Mouse (Mus musculus) heart, embryonic 16.5 days (tissue): Measurements from ENCODE around the gene Trappc3. TPM values are rescaled to one million over a fixed set of nuclear protein-coding genes. Genes with fewer than 3 reads are reported as not detected.
A peak's percentile ranks its signal among the peaks of the same experiment; 100 is the strongest.

Source experiments
- ATAC-seq: fragments of 200-750 bp; cut with Nextera tagmentation; replicated peaks from 2 replicates; pipeline ENCODE4 v1.8.0; 2017; ENCODE audit warnings: moderate number of reproducible peaks; ENCODE audit not compliant: insufficient read depth, low FRiP score; ENCODE audit errors: extremely low read depth
- H3K27ac ChIP-seq: fragments of 300-500 bp; sonication (generic); 2 replicates; pipeline ENCODE4 v1.5.1; 2014; ENCODE audit warnings: mild to moderate bottlenecking, low read length, control low read depth, moderate library complexity
- H3K27me3 ChIP-seq: fragments of 300-500 bp; sonication (generic); 2 replicates; pipeline ENCODE4 v1.6.1; 2014; ENCODE audit warnings: low read length, mixed read lengths; ENCODE audit not compliant: control insufficient read depth, insufficient read depth
- H3K36me3 ChIP-seq: fragments of 300-500 bp; sonication (generic); 2 replicates; pipeline ENCODE4 v1.6.1; 2014; ENCODE audit not compliant: control insufficient read depth, insufficient read depth
- H3K4me1 ChIP-seq: fragments of 300-500 bp; sonication (generic); 2 replicates; pipeline ENCODE4 v1.6.1; 2014; ENCODE audit warnings: low read length, mixed read lengths; ENCODE audit not compliant: control insufficient read depth, insufficient read depth
- H3K4me2 ChIP-seq: fragments of 300-500 bp; sonication (generic); 2 replicates; pipeline ENCODE4 v1.6.1; 2014; ENCODE audit warnings: low read depth, mild to moderate bottlenecking, control low read depth, low read length
- H3K4me3 ChIP-seq: fragments of 300-500 bp; sonication (generic); 2 replicates; pipeline ENCODE4 v1.5.1; 2014; ENCODE audit warnings: mild to moderate bottlenecking, control low read depth, low read length
- H3K9ac ChIP-seq: fragments of 300-500 bp; sonication (generic); 2 replicates; pipeline ENCODE4 v1.6.1; 2014; ENCODE audit warnings: low read length, control low read depth
- H3K9me3 ChIP-seq: fragments of 300-500 bp; sonication (generic); replicated peaks from 2 replicates; pipeline ENCODE4 v1.6.1; 2016; ENCODE audit warnings: low read length; ENCODE audit not compliant: control insufficient read depth
- WGBS: fragments of 180-500 bp; shearing (Covaris S2); extraction: QIAGEN DNeasy Blood & Tissue Kit; methylation state at CpG from one replicate; pipeline ENCODE4 v1.1.7; 2014; 5-methylcytosine and 5-hydroxymethylcytosine counted together
- polyA plus RNA-seq: library from polyadenylated mRNA; unstranded; fragments of >200 nt; fragmentation: Nextera tagmentation; extraction: Ambion mirVana; gene quantifications from 2 replicates; pipeline ENCODE4 v1.2.1, GENCODE M21; 2015

Trappc3 gene
- polyA plus RNA-seq, 1 experiment from 2014 or later = 81.3 TPM

DNA sequence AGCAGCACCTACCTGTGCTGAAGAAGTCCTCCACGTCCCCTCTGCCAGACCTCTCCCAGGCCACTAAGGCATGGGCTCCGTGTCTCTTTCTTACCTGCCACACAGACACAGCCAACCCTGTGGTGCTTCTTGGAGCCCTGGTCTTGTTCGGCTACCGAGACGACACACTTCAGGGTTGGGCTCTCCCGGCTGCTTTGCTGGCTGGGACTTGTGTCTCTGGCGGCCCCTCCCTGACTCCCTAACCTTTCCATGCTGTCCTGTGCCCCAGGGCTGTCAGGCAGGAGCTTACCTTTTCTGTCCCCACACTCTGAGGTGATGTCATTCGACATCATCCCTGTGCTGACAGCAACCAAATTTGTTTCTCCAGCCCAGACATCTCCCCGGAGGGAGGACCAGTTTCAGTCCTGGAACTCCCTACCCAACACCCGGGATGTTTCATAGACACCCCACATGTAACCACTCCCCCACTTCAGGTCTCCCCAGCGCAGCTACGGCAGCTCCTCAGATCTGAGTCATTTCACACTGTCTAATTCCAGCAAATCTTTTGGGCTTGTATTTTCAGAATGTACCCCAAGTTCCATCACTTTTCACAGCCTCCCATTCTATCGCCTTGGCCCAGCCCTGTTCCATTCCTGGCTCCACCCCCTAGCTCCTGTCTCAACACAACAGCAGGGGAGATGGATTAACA is 15.8 kb upstream of the Trappc3 start:
- Histone ChIP-seq H3K4me2 (no peak overlapping the region), H3K27ac (no peak overlapping the region), H3K9me3 (no peaks in the 10 kb centered on the region), H3K9ac (no peak overlapping the region), H3K36me3 (peaks cover 11% of the 10 kb centered on the region), H3K4me3 (no peak overlapping the region), H3K4me1 (peaks cover 51% of the 10 kb centered on the region), H3K27me3 (no peaks in the 10 kb centered on the region)
- no peak for ATAC-seq
- WGBS = 66% methylated on average over 13 of the region's 13 CpGs

DNA sequence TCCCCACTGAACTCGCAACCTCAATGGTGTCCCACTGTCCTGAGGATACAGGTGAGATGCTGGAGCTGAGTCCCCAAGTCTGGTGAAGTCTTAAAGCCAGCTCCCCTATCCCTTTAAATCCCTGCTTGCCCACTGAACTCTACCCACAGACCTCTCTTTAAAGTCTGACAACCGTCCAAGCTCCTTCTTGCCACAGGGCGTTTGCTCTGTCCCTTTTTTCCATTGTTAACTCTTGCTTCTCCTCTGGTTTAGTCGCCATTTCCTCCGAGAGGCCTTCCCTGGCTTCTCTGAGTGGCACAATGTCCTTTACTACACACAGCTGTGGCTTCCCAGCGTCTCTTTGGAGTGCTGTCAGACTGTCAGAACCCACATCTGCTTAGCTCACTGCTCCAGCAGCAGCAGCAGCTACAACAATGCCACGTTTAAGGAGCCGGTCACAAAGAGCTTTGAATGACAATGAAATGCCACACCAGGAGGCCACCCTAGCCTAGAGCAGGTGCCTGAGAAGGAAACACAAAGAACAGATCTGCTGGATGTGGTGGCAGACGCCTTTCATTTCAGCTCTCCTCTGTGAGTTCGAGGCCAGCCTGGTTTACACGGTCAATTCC is 13.8 kb upstream of the Trappc3 start:
- Histone ChIP-seq H3K36me3 (peaks cover 4% of the 10 kb centered on the region; the same call in 1 of the 2 replicates), H3K4me2 (no peak overlapping the region), H3K4me3 (no peak overlapping the region), H3K9ac (no peak overlapping the region), H3K27ac (no peak overlapping the region), H3K9me3 (no peaks in the 10 kb centered on the region), H3K4me1 (peaks cover 53% of the 10 kb centered on the region), H3K27me3 (no peaks in the 10 kb centered on the region)
- WGBS = 34% methylated on average over 11 of the region's 11 CpGs
- ATAC-seq = no peak

DNA sequence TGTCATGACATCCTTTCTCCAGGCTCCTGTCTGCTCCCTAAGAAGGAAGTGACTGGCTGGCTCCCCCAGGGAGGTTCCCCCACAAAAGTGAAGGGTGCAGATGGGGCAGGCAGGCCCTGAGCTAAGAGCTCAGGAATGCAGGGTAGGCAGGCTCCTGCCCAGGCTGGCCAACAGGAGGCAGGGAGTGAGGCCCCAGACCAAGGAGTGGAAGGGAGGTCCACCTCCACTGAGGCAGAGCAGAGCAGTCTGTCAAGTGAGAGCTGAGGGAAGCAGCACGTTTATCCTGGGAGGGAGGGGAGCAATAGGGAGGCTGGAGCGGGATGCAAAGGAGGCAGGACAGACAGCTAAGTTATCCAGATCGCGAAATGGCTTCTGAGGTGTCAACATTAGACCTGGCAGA is 11.5 kb upstream of the Trappc3 start:
- peaks cover 64% of the 10 kb centered on the region for H3K4me1 ChIP-seq
- no peak overlapping the region for H3K9ac ChIP-seq
- ATAC-seq = no peak
- H3K4me2 ChIP-seq = no peak overlapping the region
- peaks cover 4% of the 10 kb centered on the region; the same call in 1 of the 2 replicates for H3K36me3 ChIP-seq
- no peaks in the 10 kb centered on the region for H3K27me3 ChIP-seq
- no peaks in the 10 kb centered on the region for H3K9me3 ChIP-seq
- no peak overlapping the region for H3K4me3 ChIP-seq
- peak overlapping the region; percentile 64; the same call in 1 of the 2 replicates for H3K27ac ChIP-seq
- WGBS = 30% methylated on average over 4 of the region's 4 CpGs

DNA sequence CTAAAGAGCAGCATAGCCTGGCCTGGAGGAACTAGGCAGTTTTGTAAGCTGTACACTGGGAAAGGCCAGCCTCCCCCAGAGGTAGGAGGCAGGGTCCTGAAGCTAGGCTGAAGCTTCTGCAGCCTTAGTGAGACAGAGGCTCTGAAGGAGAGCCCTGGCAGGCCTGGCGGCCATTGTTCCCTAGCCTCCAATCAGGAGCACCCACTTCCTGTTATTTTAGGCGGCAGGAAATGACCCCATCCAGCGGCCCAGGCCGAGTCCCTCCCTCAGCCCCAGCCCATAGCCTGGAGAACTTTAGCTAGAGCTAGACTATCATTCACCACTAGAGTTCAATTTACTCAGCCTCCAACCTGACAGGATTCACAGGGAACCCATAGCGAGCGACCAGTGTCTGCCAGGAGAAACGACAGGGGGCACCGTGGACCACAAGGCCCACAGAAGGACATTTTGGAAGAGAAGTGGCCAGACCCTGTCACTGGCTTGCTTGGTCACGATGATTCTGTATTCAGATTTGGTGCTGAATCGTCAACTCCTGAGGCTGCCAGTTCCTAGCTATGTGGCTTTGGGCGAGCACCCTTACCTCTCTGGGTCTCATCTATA is 10.4 kb upstream of the Trappc3 start:
- ATAC-seq = no peak
- Histone ChIP-seq H3K4me3 (peak overlapping the region; percentile 10; the same call in 1 of the 2 replicates), H3K4me1 (peaks cover 59% of the 10 kb centered on the region)

DNA sequence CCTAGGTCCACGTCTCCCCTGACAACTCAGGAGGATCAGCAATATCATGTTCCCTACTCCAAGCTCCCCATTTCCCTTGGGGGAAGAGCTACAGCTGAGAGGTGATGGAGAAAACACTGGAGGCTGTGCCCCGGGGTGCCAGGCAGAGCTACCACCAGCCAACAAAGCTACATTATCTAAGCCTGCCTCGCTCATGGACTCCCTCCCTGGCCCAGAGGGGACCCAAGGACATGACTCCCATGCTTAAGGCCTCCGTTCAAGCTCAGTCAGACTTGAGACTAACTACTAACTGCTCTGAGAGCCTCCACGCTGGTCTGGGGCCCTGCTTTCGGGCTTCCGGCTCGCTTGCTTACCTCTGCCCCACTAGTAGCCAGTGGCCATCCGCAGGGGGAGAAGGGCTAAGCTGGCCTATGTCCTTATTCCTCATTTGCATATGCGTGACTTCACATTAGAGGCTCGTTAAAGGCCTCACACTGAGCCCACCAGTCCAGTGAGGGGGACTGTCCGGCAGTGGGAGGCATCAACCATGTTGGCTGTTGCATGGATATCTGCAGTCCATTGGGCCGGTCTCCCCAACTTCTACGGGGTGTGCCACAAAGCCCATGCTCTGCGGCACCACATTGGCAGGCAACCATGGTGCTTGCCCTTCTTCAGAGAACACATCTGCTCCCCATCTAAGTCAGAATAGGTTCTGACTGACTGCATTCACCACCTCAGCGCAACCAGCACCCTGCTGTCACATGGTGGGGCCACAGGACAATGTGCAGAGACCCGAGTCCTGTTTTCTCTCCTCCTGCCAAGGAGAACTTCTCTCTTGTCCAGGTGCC is 9.5 kb upstream of the Trappc3 start:
- H3K9ac ChIP-seq = peak overlapping the region; percentile 34
- ATAC-seq = no peak
- 73% methylated on average over 17 of the region's 17 CpGs for WGBS
- no peak overlapping the region for H3K4me3 ChIP-seq
- H3K27ac ChIP-seq = peak overlapping the region; percentile 64
- H3K4me2 ChIP-seq = peak overlapping the region; percentile 13
- no peaks in the 10 kb centered on the region for H3K9me3 ChIP-seq
- H3K36me3 ChIP-seq = no peaks in the 10 kb centered on the region
- no peaks in the 10 kb centered on the region for H3K27me3 ChIP-seq
- peaks cover 64% of the 10 kb centered on the region for H3K4me1 ChIP-seq

More for the DNA sequence above, 10.4 kb upstream of the Trappc3 start:
- peak overlapping the region; percentile 34 for H3K9ac ChIP-seq
- H3K27ac ChIP-seq = peak overlapping the region; percentile 64
- H3K36me3 ChIP-seq = no peaks in the 10 kb centered on the region
- peak overlapping the region; percentile 13 for H3K4me2 ChIP-seq
- 51% methylated on average over 11 of the region's 11 CpGs for WGBS
- H3K27me3 ChIP-seq = no peaks in the 10 kb centered on the region
- no peaks in the 10 kb centered on the region for H3K9me3 ChIP-seq

DNA sequence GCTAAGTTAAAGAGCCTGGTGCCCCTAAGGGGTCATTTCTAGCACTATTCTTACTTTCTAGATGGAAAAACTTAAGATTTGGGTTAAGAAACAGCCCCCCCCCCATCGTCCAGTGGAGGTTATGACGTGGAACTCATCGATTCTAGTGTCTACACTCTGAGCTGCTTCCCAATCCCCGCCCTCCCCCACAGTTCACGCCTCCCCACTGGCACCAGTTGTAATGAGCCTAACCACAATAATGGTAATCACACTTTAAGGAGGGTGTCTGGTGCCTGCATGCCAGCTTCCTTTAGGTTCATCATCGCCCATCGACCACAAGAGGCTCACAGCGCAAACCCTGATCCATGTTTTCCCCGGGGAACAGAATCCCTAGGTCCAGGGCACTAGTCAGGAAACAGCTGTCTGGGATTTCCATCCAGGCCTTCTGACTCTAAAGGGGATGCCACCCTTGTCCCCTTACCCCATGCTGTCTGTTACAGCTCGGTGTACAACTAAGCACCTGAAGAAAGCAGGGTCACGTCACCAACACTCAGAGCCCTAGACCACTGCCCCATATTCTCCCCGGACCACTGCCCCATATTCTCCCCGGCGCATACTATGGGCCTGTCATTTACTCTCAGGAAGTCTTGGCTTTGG is 8.4 kb upstream of the Trappc3 start:
- Histone ChIP-seq H3K4me2 (peak overlapping the region; percentile 87), H3K27ac (0 out of 2 replicates have a peak overlapping the region, but pooled peaks have one; percentile 9), H3K4me3 (peak overlapping the region; percentile 98), H3K36me3 (no peaks in the 10 kb centered on the region), H3K27me3 (no peaks in the 10 kb centered on the region), H3K4me1 (peaks cover 64% of the 10 kb centered on the region), H3K9me3 (no peaks in the 10 kb centered on the region), H3K9ac (peak overlapping the region; percentile 99)
- WGBS = 68% methylated on average over 14 of the region's 14 CpGs
- no peak for ATAC-seq

DNA sequence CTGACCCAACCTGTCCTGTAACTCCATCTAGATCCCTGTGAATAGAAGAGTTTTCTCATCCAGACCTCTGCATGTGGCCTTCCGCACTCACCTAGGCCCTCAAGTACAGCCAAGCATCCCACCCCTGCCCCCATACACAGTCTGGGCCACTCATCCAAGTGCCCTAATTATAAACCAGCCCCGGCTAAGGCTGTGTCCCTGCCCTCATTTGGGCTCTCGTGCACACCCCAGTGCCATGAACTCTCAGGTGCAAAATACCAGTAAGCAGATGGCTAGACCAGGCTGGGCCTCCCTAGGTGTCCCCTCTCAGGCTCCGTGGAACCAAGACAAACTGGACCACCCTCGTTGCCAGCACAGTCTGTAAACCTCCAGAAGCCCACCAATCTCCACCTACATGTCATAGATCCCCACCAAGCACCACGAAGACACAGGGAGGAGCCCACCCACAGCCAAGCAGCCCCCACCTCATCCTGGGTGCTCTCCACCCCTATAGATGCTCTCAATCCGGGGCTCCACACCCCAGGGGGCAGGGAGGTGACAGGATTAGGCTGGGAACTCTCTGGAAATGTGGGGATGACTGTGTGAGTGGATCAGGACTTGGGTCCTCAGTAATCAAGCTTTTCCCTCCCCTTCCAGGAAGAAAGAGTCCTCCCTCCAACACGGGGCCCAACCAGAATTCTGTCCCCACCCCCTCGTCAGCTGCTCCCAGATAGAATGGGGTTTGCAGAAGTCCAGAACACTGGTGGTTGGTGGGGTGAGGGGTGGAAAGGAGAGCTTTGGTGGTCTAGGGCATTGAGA is 7.6 kb upstream of the Trappc3 start:
- Histone ChIP-seq H3K9me3 (no peaks in the 10 kb centered on the region), H3K36me3 (no peaks in the 10 kb centered on the region), H3K4me2 (peak overlapping the region; percentile 87), H3K27me3 (no peaks in the 10 kb centered on the region), H3K4me1 (peaks cover 67% of the 10 kb centered on the region), H3K27ac (peak overlapping the region; percentile 94), H3K9ac (peak overlapping the region; percentile 99), H3K4me3 (peak overlapping the region; percentile 98)
- no peak for ATAC-seq
- 16% methylated on average over 9 of the region's 9 CpGs for WGBS
